Mouse (Mus musculus): Measurements from ENCODE around the gene Ppif.

Gene Ppif

DNA sequence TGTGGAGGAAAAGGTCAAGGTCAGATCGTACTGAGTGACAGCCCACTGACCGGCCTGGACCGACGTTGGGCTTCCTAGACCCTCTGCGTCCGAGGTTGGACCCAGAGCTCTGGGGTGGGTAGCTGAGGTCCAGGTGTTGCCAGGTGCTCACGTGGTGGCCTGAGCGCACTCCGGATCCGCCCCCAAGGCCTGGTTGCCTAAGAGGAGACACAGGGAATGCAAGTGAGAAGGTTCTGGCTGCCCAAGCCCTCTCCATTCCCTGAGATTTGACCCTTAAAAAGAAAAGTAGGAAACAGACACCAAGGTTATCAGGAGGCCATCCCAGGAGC lies 579 bp downstream of the Ppif start:
- peak; percentile 68 for DNase-seq (ENCODE audit: low read depth, low spot score)

DNA sequence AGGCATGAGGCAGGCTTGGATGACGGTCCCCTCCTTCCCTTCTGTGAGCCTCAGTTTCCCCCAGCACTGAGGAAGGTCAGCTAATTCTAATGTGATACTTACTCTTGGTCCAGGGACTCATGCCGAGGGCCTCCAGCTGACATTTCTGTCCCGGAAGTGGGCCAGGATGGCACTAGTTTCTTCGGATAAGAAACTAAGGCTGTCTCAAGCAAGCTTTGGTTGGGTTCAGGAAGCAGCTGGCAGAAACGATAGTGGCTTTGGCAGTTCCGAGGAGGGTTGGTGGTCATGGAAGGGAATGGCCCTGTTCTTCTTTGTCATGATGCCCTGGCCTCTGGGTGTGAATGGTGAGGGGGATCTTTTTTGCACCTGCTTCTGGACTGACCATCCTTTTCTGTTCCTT lies 1.1 kb downstream of the Ppif start:
- no peak for DNase-seq (ENCODE audit: low read depth, low spot score)

- DNase-seq (ENCODE audit: low read depth, low spot score) = no peak
Measured at GRCm38 (mm10) chr14:25696356-25696755, 2.4 kb downstream of the Ppif start.

- DNase-seq (ENCODE audit: low read depth, low spot score) = peak; percentile 66
Measured at GRCm38 (mm10) chr14:25701986-25702385, 8.0 kb downstream of the Ppif start.

GRCm38 (mm10) chr14:25707691-25708181 lies 13.8 kb downstream of the Ppif start:
- DNase-seq (ENCODE audit: low read depth, low spot score) = peak; percentile 50

- no peak for DNase-seq (ENCODE audit: low read depth, low spot score)
Measured at GRCm38 (mm10) chr14:25708451-25708850, 14.5 kb downstream of the Ppif start.

DNA sequence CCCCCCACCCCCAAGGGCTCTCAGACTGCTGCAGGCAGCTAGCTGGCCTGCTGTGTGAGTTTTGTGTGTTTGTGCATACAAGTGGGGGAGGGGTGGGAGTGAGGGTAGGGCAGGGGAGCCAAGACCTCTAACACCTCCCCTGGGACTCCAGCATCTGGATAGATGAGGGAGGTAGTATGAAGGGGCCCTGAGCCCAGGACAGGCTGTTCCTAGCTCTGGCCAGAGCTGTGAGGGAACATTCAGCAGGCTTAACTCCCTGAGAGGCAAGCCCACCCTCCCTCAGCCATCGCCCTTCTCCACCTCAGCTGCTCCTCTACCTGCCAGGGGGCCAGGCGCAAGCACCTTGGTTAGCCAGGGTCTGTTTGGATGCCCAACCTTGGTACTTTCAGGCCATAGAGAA lies 15.0 kb downstream of the Ppif start:
- no peak for DNase-seq (ENCODE audit: low read depth, low spot score)

- DNase-seq (ENCODE audit: low read depth, low spot score) = no peak
Measured at GRCm38 (mm10) chr14:25710073-25710472, 16.1 kb downstream of the Ppif start.

GRCm38 (mm10) chr14:25710681-25711080 lies 16.7 kb downstream of the Ppif start:
- no peak for DNase-seq (ENCODE audit: low read depth, low spot score)

GRCm38 (mm10) chr14:25711177-25711576 lies 17.2 kb downstream of the Ppif start:
- no peak for DNase-seq (ENCODE audit: low read depth, low spot score)

DNA sequence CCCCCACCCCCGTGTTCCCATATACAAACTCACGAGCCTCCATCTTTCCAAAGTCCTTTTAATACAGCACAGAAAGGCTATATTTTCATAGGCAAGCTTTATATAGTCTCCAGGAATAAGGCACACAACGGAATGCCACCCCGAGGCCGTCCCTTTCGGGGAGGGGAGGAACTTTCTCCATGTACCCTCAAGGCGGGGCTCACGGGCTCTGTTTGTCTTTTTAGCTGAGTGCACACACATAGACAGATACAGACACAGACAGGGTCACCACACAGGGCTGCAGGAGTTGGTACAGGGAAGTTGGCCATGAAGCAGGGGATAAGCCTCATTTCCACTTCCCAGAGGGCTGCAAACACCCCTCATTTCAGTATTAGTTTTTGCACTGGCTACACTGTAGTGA lies 17.6 kb downstream of the Ppif start:
- no peak for DNase-seq (ENCODE audit: low read depth, low spot score)

GRCm38 (mm10) chr14:25713443-25713842 lies 19.5 kb downstream of the Ppif start:
- no peak for DNase-seq (ENCODE audit: low read depth, low spot score)

DNA sequence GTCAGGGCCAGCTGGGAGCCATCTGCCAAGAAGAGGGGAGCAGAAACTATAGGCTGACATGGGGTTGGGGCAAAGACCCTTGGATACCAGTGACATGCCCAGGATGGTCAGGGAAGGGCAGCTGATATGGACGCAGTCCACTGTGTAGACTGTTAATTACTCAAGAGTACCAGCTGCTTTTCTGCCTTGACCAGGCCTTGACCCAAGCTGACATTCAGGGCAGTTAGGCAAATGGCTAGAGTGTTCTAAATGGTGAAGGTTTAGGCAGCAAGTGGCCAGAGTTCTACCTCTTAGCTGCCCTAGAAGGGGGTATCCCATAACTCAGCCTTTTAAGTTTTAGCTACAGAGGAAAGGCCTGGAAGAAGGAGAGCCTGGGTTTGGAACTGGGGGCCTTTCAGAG lies 22.6 kb downstream of the Ppif start:
- DNase-seq (ENCODE audit: low read depth, low spot score) = no peak

- DNase-seq (ENCODE audit: low read depth, low spot score) = no peak
Measured at GRCm38 (mm10) chr14:25717718-25718117, 23.8 kb downstream of the Ppif start.

DNA sequence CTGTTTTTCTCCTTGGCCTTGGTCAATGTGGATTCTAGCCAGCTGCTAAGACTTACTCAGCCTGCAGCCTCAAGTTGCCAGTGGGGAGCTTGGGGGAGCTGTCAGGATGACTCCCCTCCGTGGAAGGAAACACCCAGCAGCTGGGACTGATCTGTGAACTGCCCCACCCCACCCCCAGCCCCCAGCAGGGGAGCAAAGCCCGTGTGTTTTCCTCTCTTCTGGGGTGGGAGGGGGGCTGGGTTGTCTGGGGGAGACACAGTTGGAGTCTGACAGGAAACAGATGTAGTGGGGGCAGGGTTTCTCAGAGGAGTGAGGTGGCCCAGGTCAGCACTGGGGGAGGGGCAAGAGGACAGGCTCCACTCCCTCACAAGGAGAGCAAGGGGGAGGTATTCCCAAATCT lies 24.5 kb downstream of the Ppif start:
- no peak for DNase-seq (ENCODE audit: low read depth, low spot score)

DNA sequence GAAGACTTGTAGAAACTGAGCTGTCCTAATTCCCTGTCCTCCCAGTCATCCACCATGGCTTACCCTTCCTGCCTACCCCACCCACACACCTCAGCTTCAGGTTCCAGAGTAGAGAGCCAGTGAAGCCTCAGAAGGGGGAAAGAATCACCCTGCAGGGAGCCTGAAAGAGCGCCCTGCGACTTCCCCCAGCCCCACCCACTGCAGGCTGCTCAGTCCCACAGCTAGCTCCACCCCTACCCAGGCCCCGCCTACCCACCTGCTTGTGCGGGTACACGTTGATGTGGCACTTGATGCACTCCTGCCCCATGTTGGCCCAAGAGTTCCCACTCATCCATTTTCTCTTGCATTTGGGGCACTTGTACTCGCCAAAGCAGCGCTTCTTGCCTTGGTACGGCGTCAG lies 25.4 kb downstream of the Ppif start:
- peak; percentile 90 for DNase-seq (ENCODE audit: low read depth, low spot score)

- no peak for DNase-seq (ENCODE audit: low read depth, low spot score)
Measured at GRCm38 (mm10) chr14:25720962-25721707, 27.2 kb downstream of the Ppif start.

DNA sequence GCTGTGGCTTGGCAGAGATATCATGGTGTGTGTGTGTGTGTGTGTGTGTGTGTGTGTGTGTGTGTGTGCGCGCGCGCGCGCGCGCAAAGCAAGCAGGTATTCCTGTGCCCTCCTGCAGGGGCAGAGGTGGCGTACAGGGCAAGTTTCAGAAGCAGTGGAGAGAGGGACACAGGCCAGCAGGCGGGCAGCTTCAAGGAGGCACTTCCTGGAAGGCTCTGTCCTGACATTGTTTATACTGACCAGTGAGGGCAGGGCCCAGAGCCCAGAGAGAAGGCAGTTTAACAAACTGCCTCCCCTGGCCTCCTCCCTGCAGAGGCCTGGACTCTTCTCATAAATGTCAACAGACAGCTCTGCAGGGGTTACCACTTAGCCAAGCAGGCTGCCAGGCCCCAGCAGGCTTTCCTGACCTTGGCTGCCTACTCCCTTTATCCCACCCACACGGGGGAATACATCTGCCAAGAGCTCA lies 31.1 kb downstream of the Ppif start:
- peak; percentile 36 for DNase-seq (ENCODE audit: low read depth, low spot score)

GRCm38 (mm10) chr14:25725690-25726089 lies 31.7 kb downstream of the Ppif start:
- DNase-seq (ENCODE audit: low read depth, low spot score) = no peak

DNA sequence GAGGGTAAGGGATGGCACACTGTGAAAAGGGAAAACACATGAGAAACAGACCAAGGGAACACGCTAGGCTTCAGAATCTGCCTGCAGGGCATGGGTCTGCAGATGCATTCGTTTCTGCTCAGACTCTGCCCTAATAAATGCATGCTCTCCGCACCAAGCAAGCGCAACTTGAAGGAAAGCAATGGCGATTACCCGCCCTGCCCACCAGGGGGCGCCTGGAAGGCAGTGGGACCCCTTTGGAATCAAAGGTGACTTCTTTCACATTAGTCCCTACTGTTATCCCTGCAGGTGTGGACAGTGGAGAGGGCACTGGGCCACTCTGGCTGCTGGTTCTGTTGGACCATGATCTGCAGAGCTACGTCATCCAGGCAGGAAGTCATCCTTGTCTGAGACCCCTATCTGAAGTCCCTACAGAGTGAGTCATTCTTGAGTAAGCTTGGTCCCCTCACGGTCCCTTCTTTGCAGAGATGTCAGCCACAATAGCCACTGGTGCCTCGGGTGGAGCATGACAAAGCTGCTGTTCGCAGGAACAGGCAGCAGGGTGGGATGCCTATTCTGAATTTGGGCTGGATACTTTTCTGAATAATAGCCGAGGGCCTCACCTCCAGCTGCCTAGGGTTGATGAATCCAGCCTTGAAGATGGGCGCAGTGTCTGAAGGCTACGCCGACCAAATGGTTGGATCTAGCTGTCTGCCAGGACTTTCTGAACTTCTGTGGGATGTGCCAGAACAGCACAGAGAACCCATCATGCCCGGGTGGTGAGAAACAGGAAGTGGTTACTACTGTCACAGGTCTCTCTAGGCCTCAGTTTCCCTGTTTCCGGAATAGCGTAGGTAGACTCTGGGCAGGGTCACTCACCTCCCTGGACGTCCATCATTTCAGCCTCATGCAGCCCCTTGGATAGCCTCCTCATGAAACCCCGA lies 32.5 kb downstream of the Ppif start:
- peak; percentile 78 for DNase-seq (ENCODE audit: low read depth, low spot score)

GRCm38 (mm10) chr14:25727149-25727510 lies 33.2 kb downstream of the Ppif start:
- DNase-seq (ENCODE audit: low read depth, low spot score) = no peak
